Mouse (Mus musculus): ENCODE data around the gene Ccl17.

The Ccl17 gene

GRCm38 (mm10) chr8:94789256-94789955 lies 20.8 kb upstream of the Ccl17 start:
- no peak for DNase-seq

GRCm38 (mm10) chr8:94794368-94794767 lies 15.9 kb upstream of the Ccl17 start:
- DNase-seq = no peak

- DNase-seq = no peak
Measured at GRCm38 (mm10) chr8:94794782-94795181, 15.5 kb upstream of the Ccl17 start.

GRCm38 (mm10) chr8:94800278-94800968 lies 9.8 kb upstream of the Ccl17 start:
- DNase-seq = no peak

- DNase-seq = peak; percentile 49
Measured at GRCm38 (mm10) chr8:94801293-94802095, 8.8 kb upstream of the Ccl17 start.

- DNase-seq = no peak
Measured at GRCm38 (mm10) chr8:94802375-94802774, 7.9 kb upstream of the Ccl17 start.

GRCm38 (mm10) chr8:94803551-94803950 lies 6.7 kb upstream of the Ccl17 start:
- DNase-seq = no peak

- no peak for DNase-seq
Measured at GRCm38 (mm10) chr8:94804546-94805340, 5.5 kb upstream of the Ccl17 start.

GRCm38 (mm10) chr8:94805811-94806210 lies 4.4 kb upstream of the Ccl17 start:
- no peak for DNase-seq

GRCm38 (mm10) chr8:94807506-94807905 lies 2.7 kb upstream of the Ccl17 start:
- DNase-seq = no peak

- DNase-seq = no peak
Measured at GRCm38 (mm10) chr8:94808372-94808771, 1.9 kb upstream of the Ccl17 start.

- DNase-seq = no peak
Measured at GRCm38 (mm10) chr8:94810855-94811254, 602 bp downstream of the Ccl17 start.

GRCm38 (mm10) chr8:94811654-94812053 lies 1.4 kb downstream of the Ccl17 start:
- no peak for DNase-seq

GRCm38 (mm10) chr8:94812645-94813098 lies 2.4 kb downstream of the Ccl17 start:
- peak; percentile 80 for DNase-seq

- DNase-seq = no peak
Measured at GRCm38 (mm10) chr8:94814556-94814955, 4.3 kb downstream of the Ccl17 start.

GRCm38 (mm10) chr8:94817933-94818332 lies 7.7 kb downstream of the Ccl17 start:
- DNase-seq = no peak

GRCm38 (mm10) chr8:94819671-94820179 lies 9.5 kb downstream of the Ccl17 start:
- no peak for DNase-seq

- DNase-seq = no peak
Measured at GRCm38 (mm10) chr8:94820553-94820952, 10.3 kb downstream of the Ccl17 start.

- no peak for DNase-seq
Measured at GRCm38 (mm10) chr8:94821381-94821780, 11.1 kb downstream of the Ccl17 start.

GRCm38 (mm10) chr8:94822637-94823560 lies 12.6 kb downstream of the Ccl17 start:
- no peak for DNase-seq

GRCm38 (mm10) chr8:94825170-94825569 lies 14.9 kb downstream of the Ccl17 start:
- DNase-seq = no peak

Measured in cerebellum, adult 11-12 months (tissue).